Mouse (Mus musculus) gastrocnemius, postnatal 10 days (tissue): ENCODE results near the gene Lrrc30. TPM values are rescaled to one million over a fixed set of nuclear protein-coding genes. Genes with fewer than 3 reads are reported as not detected.

Experiments used
- DNase-seq: peaks from one replicate; pipeline ENCODE4 v3.0.0; 2021; ENCODE audit warnings: mixed read lengths
- total RNA-seq, 2 experiments: library from RNA; stranded (reverse); gene quantifications; 2 replicates each; pipeline ENCODE4 v1.2.3; 2021

Gene Lrrc30
- total RNA-seq, 2 experiments from 2014 or later, result 6.3 to 18.7 TPM

GRCm38 (mm10) chr17:67583422-67583821 is 49.1 kb downstream of the Lrrc30 start:
- no peak for DNase-seq

- peak; percentile 2 for DNase-seq
These were observed 49.7 kb downstream of the Lrrc30 start for GRCm38 (mm10) chr17:67582681-67583356.

GRCm38 (mm10) chr17:67581839-67582238 is 50.7 kb downstream of the Lrrc30 start:
- no peak for DNase-seq

Other genes starting within 250 kb of the Lrrc30 start
- under 1 TPM; 0.16 to 0.25 TPM for gene Lama1, start 64.5 kb upstream of the Lrrc30 start, total RNA-seq